Mouse (Mus musculus) heart, adult 2 months (tissue): ENCODE results near the gene Rerg. TPM values are rescaled to one million over a fixed set of nuclear protein-coding genes. Genes with fewer than 3 reads are reported as not detected.
A peak's percentile ranks its signal among the peaks of the same experiment; 100 is the strongest.

ENCODE experiments used
- DNase-seq, 2 experiments: peaks; one replicate each; pipeline ENCODE4 v3.0.0; 2021
- H3K27ac ChIP-seq: fragments of 200-600 bp; 2 replicates; pipeline ENCODE4 v1.8.1; 2022
- H3K27me3 ChIP-seq: fragments of 200-500 bp; 2 replicates; pipeline ENCODE4 v1.6.1; 2012; ENCODE audit warnings: mild to moderate bottlenecking, low read length, inconsistent platforms, mixed read lengths; ENCODE audit not compliant: control insufficient read depth, insufficient read depth
- H3K36me3 ChIP-seq: fragments of 200-500 bp; 2 replicates; pipeline ENCODE4 v1.6.1; 2012; ENCODE audit warnings: low read length, inconsistent platforms; ENCODE audit not compliant: control insufficient read depth, insufficient read depth
- H3K4me1 ChIP-seq: fragments of 200-500 bp; 2 replicates; pipeline ENCODE4 v1.6.1; 2011; ENCODE audit warnings: low read length; ENCODE audit not compliant: control insufficient read depth, insufficient read depth
- H3K4me3 ChIP-seq: fragments of 200-600 bp; 2 replicates; pipeline ENCODE4 v1.8.1; 2022
- H3K79me2 ChIP-seq: fragments of 200-500 bp; replicated peaks from 2 replicates; pipeline ENCODE4 v1.6.1; 2012; ENCODE audit warnings: mild to moderate bottlenecking, inconsistent platforms, low read length, moderate library complexity, mixed read lengths; ENCODE audit not compliant: control insufficient read depth, insufficient read depth
- H3K9ac ChIP-seq: fragments of 200-500 bp; 2 replicates; pipeline ENCODE4 v1.6.1; 2012; ENCODE audit warnings: low read depth, mild to moderate bottlenecking, control low read depth, inconsistent platforms, low read length, mixed read lengths
- CTCF ChIP-seq: fragments of 200-600 bp; IDR thresholded peaks from 2 replicates; pipeline ENCODE4 v1.8.1; 2022; ENCODE audit warnings: antibody characterized with exemption, mild to moderate bottlenecking, moderate library complexity
- EP300 ChIP-seq: fragments of 200-500 bp; IDR thresholded peaks from 2 replicates; pipeline ENCODE4 v1.6.1; 2011; ENCODE audit warnings: low read depth, low read length, control low read depth; ENCODE audit not compliant: insufficient read depth
- POLR2A ChIP-seq: fragments of 200-500 bp; IDR thresholded peaks from 2 replicates; pipeline ENCODE4 v1.6.1; 2011; ENCODE audit warnings: mild to moderate bottlenecking, low read depth, low read length, control low read depth; ENCODE audit not compliant: insufficient read depth
- WGBS: fragments of 180-500 bp; shearing (Covaris S2); methylation state at CpG from one replicate; pipeline ENCODE4 v1.1.7; 2018; 5-methylcytosine and 5-hydroxymethylcytosine counted together
- intact Hi-C: fragments of 180-260 bp; cut with DNase I; formaldehyde crosslinking; loops from one replicate; pipeline ENCODE4 v1.15.1; 2025
- polyA plus RNA-seq: library from polyadenylated mRNA; depleted of rRNA; stranded (reverse); fragments of >200 nt; gene quantifications from 2 replicates; pipeline ENCODE4 v1.2.3, GENCODE M21; 2012; rRNA removed
- total RNA-seq, 2 experiments: library from RNA; stranded (reverse); gene quantifications; 2 replicates each; pipeline ENCODE4 v1.2.3; 2021

Rerg gene
- total and polyA plus RNA-seq, 3 experiments = 1.5 to 4.5 (median 3.2) TPM

GRCm38 (mm10) chr6:137025461-137025860, 144.8 kb downstream of the Rerg start:
- H3K79me2 ChIP-seq = no peaks in the 10 kb centered on the region
- no peaks in the 10 kb centered on the region for H3K36me3 ChIP-seq
- H3K9ac ChIP-seq = no peak overlapping the region
- no peak overlapping the region for H3K4me3 ChIP-seq
- H3K27ac ChIP-seq = no peak overlapping the region
- DNase-seq = peak in 1 of 2 experiments; percentile 22
- no peaks in the 10 kb centered on the region for H3K27me3 ChIP-seq
- intact Hi-C loops = no loop called here
- WGBS = 64% methylated on average over 5 of the region's 5 CpGs
- no peaks in the 10 kb centered on the region for H3K4me1 ChIP-seq
- TF ChIP-seq CTCF (no peak), EP300 (no peak), POLR2A (no peak)

- Histone ChIP-seq H3K4me3 (no peak overlapping the region), H3K27me3 (no peaks in the 10 kb centered on the region), H3K36me3 (no peaks in the 10 kb centered on the region), H3K9ac (no peak overlapping the region), H3K79me2 (no peaks in the 10 kb centered on the region), H3K27ac (no peak overlapping the region), H3K4me1 (no peaks in the 10 kb centered on the region)
- TF ChIP-seq POLR2A = no peak
- TF ChIP-seq EP300 = no peak
- no peak for TF ChIP-seq CTCF
- WGBS = 80% methylated on average over 2 of the region's 2 CpGs
- intact Hi-C loops = no loop called here
- no peak for DNase-seq
These were observed 145.8 kb downstream of the Rerg start for GRCm38 (mm10) chr6:137024541-137024940.

DNA sequence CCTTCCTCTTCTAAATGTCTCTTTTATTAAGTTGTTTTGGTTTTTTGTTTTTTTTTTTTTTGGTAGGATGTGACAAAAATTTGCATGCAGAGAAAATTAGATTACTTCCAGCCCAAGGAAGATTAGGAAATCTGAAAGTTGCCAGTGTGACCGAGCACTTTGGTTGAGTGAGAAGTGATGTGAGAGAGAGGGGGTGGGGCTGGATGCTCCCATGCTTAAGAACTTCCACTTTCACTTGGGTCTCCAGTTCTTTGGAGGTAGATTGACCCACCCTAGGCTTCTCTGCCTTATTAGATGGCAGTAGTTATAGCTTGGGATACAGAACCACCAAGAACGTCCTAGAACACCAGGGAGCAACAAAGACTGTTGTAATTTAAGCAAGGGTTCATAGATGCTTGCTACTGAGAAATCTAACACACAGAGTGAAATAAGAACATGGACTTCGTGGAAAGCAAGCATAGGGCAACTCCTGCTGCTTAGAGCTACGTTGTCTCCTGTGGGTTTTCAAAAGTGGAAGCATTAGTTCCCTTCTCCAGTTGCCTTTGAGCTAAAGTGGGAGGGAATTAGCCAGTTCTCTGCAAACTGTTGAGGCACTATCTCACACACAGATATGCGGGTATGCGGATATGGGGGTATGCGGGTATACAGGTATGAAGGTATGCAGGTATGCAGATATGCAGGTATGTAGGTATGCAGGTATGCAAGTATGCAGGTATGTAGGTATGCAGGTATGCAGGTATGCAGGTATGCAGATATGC, 152.9 kb downstream of the Rerg start:
- H3K36me3 ChIP-seq = no peaks in the 10 kb centered on the region
- no peaks in the 10 kb centered on the region for H3K4me1 ChIP-seq
- WGBS = 79% methylated on average over 7 of the region's 7 CpGs
- H3K79me2 ChIP-seq = no peaks in the 10 kb centered on the region
- peaks cover 2% of the 10 kb centered on the region; the same call in 1 of the 2 replicates for H3K27me3 ChIP-seq
- H3K9ac ChIP-seq = no peak overlapping the region
- H3K4me3 ChIP-seq = no peak overlapping the region
- intact Hi-C loops = no loop called here
- no peak for DNase-seq
- TF ChIP-seq EP300 (no peak), POLR2A (no peak), CTCF (no peak)
- H3K27ac ChIP-seq = no peak overlapping the region

GRCm38 (mm10) chr6:137014346-137014745, 156.0 kb downstream of the Rerg start:
- Histone ChIP-seq H3K9ac (no peak overlapping the region), H3K27ac (no peak overlapping the region), H3K36me3 (no peaks in the 10 kb centered on the region), H3K4me1 (no peaks in the 10 kb centered on the region), H3K27me3 (peaks cover 2% of the 10 kb centered on the region; the same call in 1 of the 2 replicates), H3K79me2 (no peaks in the 10 kb centered on the region), H3K4me3 (no peak overlapping the region)
- 54% methylated on average over 6 of the region's 6 CpGs for WGBS
- no peak for DNase-seq
- intact Hi-C loops = no loop called here
- TF ChIP-seq POLR2A (no peak), EP300 (no peak), CTCF (no peak)

DNA sequence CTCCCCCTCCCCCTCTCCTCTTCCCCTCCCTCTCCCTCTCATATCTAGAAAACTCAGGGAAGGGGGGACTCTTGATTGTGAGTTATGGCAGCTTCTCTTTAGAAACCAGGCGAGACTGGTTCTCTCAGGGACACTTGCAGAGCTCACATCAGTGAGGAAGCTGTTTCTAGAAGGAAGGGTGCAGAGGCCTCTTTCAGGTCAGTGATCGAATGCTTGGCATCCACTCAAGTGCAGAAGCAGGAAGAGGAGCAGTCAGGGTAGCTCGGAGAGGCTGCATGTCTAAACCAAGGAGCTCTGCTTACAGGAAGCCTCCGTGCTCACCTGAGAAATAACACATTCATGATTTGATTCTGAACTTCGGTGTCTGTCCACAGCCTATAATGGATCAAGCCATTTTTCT, 159.1 kb downstream of the Rerg start:
- 63% methylated on average over 5 of the region's 5 CpGs for WGBS
- intact Hi-C loops = no loop called here

More for the DNA sequence above, 159.1 kb downstream of the Rerg start:
- no peak for TF ChIP-seq CTCF
- no peak for TF ChIP-seq EP300
- no peak for TF ChIP-seq POLR2A
- Histone ChIP-seq H3K27me3 (no peaks in the 10 kb centered on the region), H3K9ac (no peak overlapping the region), H3K4me3 (no peak overlapping the region), H3K36me3 (no peaks in the 10 kb centered on the region), H3K27ac (no peak overlapping the region), H3K79me2 (no peaks in the 10 kb centered on the region), H3K4me1 (no peaks in the 10 kb centered on the region)
- DNase-seq = no peak

Other genes with a start within 250 kb of the Rerg start
- not detected for gene Erp27, start 248.3 kb downstream of the Rerg start, total RNA-seq
- gene Erp27, start 248.3 kb downstream of the Rerg start, polyA plus RNA-seq = 0.29 and 0.51 TPM in 2 replicates
- under 1 TPM in 1 of 2 experiments, not detected in 1; 0.30 TPM for gene Pde6h, start 246.7 kb downstream of the Rerg start, total RNA-seq
- 0.04 and 0.26 TPM in 2 replicates for gene Pde6h, start 246.7 kb downstream of the Rerg start, polyA plus RNA-seq
- gene Arhgdib, start 228.6 kb downstream of the Rerg start, total RNA-seq = 10 to 100 TPM; 24.0 to 30.4 TPM
- gene Arhgdib, start 228.6 kb downstream of the Rerg start, polyA plus RNA-seq = 41.7 and 57.6 TPM in 2 replicates
- 1 to 10 TPM; 2.0 to 5.1 TPM for gene Ptpro, start 81.8 kb upstream of the Rerg start, total RNA-seq
- gene Ptpro, start 81.8 kb upstream of the Rerg start, polyA plus RNA-seq = 2.0 and 2.7 TPM in 2 replicates